Mouse (Mus musculus) gastrocnemius, postnatal 14 days (tissue): ENCODE measurements around the gene Dyrk3. TPM values are rescaled to one million over a fixed set of nuclear protein-coding genes. Genes with fewer than 3 reads are reported as not detected.
A peak's percentile ranks its signal among the peaks of the same experiment; 100 is the strongest.

Source experiments
- DNase-seq: peaks from one replicate; pipeline ENCODE4 v3.0.0; 2021; ENCODE audit warnings: mixed read lengths
- intact Hi-C: fragments of 180-260 bp; cut with DNase I; formaldehyde crosslinking; loops from one replicate; pipeline ENCODE4 v1.15.1; 2025; ENCODE audit warnings: low total_unique reads
- long read RNA-seq, 2 experiments: library from polyadenylated mRNA; stranded (forward); transcript quantifications; one replicate each; pipeline ENCODE4 v2.0.0; 2021
- total RNA-seq, 2 experiments: library from RNA; stranded (reverse); gene quantifications; 2 replicates each; pipeline ENCODE4 v1.2.3; 2021

The Dyrk3 gene
- under 1 TPM; 0.07 to 0.14 TPM for total RNA-seq
- long read RNA-seq, experiment 1: 0 reads
- long read RNA-seq, experiment 2: 0 reads

DNA sequence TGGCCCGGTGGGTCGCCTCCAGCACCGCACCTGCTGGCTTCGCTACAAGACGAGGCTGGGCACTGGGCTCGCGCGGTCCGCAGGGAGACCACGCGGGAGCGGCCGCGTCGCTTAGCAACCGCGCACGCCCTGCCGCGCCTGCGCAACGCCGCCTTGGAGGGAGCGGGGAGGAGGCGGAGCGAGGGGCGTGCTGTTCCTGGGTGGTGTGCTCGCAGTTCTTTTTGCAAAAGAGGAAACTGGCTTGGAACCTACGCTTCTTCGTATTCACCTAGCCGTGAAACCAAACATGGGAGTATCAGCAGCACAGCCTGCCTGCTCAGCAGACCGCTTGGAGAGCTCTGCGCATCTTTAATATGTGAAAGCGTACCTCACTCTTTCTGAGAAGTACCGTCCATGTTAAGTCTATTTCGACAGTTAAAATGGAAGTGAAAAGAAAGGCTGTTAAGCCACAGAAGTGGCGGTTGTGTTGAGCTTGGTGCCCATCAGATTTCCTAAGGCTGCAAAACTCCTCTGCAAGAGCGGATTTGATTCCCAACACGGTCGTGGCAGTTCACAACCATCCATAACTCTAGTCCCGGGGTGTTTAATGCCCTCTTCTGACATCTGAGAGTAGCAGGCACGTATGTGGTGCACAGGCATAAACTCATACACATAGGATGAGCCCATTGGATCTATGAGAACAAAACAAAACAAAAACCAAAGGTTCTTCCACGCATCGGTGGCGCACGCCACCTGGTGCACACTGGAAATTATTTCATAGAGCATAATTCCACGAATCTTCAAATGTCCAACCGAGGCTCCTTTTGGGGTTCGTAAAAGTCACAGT, at the start of gene Dyrk3:
TSS of gene Dyrk3 (minus strand) at position 150 of the 826 bp plus-strand sequence.
- DNase-seq: peak; percentile 88
- intact Hi-C loops: no loop called here

DNA sequence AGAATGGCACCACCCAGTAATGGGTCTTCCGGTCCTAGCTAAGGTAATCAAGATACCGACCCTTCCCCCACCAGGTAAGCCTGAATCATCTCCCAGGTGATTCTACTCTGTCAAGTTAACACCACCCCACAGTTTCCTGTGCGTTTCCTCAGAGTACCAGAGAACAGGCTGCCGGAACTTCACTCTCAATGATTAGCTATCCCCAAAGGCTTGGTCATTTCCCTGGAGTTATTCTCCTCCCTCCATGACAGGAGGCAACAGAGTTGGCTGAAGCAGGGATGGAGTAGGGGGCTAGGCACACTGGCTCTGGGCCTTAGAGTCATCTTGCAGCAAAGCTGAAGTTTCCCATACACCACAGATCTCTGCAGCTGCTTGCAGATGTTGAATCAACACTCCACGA, 49.7 kb upstream of the Dyrk3 start:
- no peak for DNase-seq
- intact Hi-C loops: no loop called here

DNA sequence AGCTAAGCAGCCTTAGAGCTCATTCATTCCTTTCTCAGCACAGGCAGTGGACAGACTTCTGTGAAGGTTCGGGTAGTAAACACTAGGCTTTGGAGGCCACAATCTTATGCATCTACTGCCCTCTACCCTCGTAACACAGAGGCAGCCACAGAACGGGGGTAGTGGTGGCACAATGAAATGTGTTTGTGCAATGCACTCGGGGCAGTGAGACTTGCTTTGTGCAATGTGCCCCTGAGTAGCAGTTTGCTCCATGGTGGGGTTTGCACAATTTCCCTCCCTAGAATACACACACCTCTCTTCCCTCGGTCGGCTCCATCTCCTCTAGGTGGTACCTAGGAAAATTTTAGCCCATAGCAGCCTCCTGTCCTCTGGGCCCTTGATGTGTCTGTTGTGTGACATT, 48.9 kb upstream of the Dyrk3 start:
- no peak for DNase-seq
- intact Hi-C loops: no loop called here

DNA sequence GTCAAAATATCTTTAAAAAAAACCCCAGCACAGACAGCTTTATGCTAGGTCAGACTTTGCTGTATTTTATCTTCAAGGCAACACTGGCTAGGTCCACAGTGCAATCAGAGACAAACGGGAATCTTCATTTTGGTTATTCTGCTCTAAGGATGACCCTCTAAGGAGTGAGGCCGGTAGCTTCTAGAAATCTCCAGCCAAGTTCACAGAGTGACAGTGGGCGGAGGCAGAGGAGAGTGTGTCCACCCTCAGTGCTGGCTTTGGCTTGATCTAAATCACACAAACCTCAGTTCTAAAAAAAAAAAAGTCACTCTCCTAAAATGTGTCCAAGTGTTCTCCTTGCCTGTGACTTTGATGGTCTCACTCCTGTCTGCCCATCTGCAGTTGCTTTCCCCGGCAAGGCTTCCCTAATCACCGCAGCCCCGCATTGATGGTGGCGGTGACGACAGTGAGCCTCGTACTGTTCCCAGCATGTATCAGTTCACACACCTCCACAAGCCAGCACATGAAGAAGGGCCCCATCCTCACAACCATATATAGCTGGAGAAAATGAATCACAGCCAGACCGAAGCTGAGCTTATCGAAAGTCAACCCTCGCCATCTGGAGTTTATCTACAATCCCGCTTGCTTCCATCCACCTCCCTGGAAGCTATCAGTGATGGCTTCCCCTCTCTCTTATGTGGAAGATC, 47.8 kb upstream of the Dyrk3 start:
- intact Hi-C loops: no loop called here
- no peak for DNase-seq

DNA sequence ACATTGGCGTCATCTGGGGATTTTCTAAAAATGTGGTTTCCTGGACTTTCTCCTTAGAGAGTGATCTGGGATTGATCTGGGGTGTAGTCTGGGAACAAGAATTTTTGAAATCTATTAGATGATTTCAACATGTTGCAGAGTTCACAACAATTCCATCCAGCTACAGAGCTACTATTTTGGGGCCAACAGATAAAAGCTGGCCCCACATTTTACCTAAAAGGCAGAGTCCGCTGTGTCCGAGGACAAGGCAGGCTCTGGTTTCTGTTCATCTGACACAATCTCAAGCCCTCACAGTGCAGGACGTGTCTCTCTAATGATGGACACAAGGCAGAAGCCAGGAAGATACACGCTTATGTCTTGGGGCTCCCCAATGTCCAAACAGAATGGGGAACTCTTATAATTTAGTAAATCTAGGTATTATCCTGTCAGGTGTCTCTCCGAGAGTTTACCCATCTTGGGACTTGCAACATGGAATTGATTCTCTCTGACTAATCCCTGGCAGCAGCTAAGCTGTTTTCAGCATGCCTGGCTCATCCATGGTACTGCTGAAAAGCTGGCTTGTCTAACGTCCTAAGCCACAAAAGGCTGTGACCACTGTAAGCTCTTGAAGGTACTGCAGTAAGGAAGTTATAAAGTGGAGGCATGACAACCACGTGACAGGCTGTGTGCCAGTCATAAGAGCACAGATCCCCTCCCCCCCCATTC, 47.0 kb upstream of the Dyrk3 start:
- no peak for DNase-seq
- intact Hi-C loops: loop anchor here (5.0 kb wide), 2 partner anchors 62 to 77 kb away; partner anchors contain the start of gene Rassf5

DNA sequence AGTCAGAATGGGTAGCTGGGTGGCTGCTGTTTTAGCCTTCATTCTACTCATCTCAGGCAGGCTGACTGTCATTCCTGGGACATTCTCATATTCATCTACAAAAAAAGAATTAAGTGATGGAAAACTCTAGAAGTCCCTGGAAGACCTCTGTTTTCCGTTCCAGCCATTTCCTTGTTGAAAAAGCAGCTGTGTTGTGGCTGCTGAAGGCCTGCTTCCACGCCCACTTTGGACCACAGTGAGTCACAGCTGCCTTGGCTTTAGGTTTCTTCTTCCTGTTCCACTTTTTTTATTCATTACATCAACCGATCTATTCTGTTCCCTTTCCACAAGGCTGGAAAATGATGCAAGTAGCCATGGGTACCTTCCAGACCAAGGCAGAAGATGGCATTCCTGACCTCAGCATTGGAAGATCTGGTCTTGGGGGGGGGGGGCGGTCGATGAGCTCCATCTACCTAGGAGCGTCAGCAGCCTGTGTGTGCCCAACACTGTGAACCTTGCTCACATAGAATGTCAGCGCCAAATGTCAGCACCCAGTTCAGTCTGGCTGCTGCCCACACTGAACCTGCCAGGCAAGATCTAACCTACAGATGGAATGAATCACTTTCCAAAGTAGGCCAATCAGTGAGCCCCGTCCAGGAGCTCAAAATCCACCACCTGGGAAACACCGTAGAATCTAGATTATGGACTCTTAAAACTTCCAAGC, 46.3 kb upstream of the Dyrk3 start:
- intact Hi-C loops: loop anchor here (5.0 kb wide), 2 partner anchors 63 to 78 kb away; partner anchors contain the start of gene Rassf5
- DNase-seq: peak; percentile 60

DNA sequence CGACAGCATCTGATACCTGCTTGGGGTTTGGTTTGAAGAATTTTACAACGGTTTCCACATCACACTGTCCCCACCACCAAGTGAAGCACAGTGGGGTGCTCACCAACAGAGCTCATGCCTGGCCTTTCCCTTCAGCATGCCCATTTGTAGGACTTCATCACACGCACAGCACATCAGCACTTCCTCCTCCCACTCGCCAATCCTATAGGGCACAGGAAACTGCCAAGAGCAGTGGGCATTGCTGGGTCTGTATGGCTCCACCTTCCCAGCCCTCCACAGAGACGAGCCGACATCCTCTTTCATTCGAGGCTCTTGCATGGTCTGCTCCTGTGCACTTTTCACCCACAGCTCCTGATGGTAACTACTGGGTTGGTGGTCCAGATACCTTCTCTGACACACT, 45.1 kb upstream of the Dyrk3 start:
- DNase-seq: no peak
- intact Hi-C loops: loop anchor here (5.0 kb wide), 2 partner anchors 64 to 79 kb away; partner anchors contain the start of gene Rassf5

DNA sequence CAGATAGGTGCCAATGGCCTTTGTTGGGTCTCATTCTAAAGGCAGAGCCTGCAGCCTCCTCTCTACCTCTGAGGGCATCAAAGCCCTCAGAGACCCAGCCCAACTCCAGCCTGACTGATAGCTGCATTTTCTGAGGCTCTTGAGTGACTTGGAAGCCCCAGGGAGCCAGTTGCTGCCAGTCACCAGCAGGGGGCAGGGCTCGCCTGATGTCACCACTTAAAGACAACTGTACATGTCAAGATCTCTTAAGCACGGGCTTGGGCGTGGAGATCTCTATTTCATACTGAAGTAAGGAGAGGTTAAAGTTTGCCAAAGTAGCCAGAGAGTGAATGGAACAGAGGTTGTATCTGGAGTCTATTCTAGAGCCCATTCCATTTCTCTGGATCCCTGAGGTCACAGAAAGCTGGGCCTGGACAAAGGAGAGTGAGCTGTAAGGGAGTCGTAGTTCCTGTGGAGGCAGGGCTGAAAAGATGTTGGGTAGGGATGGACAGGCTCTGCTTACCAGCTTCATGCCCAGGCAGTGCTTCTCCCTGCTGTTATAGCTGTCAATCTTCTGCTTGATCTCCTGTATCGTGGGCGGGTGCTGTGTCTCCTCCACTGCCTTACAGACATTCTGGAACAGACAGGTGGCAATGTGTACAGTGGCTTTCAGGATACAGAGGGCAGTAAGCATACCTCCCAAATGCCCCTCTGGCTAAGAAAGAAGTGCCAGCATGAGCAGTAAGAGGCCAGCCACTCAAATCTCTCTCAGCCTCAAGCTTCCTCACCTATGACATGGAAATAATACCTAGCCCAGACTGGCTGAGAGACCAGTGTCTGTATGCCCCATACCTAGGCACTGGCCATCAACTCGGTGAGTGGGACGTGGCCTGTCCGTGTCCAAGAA, 43.7 kb upstream of the Dyrk3 start:
- intact Hi-C loops: loop anchor here (5.0 kb wide), 2 partner anchors 65 to 80 kb away; partner anchors contain the start of gene Rassf5
- DNase-seq: peak; percentile 82

DNA sequence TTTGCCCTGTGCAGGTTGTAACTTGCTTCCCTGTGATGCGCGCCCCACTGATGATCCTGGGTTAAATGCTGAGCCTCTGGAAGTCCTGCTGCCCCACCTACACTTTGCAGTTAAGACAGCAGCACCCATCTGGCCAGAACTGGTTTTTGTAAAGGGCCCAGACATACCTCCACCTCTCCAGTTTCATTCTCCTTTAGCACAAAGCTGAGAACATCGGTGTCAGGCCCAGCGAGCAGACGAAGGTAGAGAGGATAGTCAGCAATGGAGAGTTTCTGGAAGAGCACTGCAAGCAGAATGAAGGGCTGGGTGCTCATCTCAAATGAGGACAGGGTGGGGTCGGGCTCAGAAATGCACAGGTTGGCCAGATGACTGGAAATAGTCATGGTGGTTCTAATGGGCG, 42.2 kb upstream of the Dyrk3 start:
- no peak for DNase-seq
- intact Hi-C loops: loop anchor here (5.0 kb wide), 2 partner anchors 67 to 82 kb away; partner anchors contain the start of gene Rassf5

DNA sequence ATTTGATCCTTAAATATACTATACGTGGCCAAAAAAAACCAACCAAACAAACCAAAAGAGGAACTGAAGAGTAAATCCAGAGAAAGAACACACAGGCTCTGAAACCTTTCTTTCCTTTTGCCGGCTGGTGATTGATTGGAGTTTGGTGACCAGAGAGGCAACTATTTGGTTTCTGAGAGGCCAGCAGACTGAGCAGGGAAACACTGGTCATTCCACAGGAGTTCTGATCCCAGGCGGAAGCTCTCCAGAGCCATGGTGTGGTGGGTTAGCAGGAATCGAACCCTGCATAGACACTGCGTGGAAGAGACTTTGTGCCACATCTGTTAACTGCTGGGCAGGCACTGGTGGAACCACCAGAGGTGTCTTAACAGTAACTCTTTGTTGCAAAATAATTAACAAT, 39.9 kb upstream of the Dyrk3 start:
- DNase-seq: no peak
- intact Hi-C loops: no loop called here

DNA sequence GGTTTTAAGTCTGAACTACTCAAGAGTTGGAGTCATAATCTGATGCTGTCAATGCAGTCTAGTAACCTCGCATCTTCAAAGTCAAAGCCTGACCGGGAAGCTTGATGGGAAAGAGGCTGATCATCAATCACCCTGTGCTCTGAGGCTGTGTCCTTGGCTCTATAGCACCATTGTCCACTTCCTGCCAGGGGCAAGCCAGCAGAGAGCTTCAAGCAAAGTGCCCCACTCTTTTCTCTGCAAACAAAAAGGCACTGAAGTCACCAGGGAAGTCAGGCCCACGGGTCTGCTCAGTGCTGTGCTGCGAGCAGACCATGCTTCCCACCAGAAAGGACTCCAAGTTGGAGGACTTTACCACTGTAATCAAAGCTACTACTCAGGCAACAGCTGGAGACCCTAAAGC, 39.1 kb upstream of the Dyrk3 start:
- intact Hi-C loops: no loop called here
- no peak for DNase-seq

DNA sequence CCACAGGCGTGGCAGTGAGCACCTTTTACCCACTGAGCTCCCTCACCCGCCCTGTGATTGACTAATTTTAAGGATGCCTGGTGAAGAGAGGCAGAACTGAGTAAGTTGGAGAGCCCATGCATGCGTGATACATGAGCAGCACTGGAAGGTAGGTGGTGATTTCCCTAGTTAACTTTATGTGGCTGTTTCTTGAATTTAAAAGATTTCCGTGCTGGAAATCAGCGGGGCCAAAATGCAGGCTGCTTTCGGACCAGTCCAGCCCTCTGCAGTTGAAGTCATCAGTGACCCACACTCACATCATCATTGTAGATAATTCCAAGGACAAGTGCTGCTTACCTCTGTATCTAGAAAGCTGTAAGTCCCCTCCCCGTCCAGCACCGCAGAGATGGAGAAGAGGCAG, 37.7 kb upstream of the Dyrk3 start:
- intact Hi-C loops: no loop called here
- no peak for DNase-seq

DNA sequence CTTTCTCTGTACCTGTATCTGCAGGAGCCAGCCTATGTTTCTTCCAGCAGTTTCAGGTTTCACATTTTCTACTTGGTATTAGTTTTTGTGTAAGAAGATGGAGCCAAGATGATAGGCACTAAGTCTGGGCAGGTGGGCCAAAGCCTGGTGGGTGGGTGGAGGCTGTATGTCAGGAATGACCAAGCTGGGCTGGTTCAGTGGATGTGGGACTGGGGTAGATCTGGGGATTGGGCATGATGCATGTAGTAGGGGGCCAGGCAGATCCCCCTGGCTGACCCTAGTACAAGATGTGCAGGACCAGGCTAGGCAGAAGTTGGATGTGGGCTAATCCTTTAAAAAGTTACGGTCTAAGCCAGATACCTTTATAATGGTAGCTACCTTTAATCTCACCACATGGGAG, 37.0 kb upstream of the Dyrk3 start:
- no peak for DNase-seq
- intact Hi-C loops: no loop called here

DNA sequence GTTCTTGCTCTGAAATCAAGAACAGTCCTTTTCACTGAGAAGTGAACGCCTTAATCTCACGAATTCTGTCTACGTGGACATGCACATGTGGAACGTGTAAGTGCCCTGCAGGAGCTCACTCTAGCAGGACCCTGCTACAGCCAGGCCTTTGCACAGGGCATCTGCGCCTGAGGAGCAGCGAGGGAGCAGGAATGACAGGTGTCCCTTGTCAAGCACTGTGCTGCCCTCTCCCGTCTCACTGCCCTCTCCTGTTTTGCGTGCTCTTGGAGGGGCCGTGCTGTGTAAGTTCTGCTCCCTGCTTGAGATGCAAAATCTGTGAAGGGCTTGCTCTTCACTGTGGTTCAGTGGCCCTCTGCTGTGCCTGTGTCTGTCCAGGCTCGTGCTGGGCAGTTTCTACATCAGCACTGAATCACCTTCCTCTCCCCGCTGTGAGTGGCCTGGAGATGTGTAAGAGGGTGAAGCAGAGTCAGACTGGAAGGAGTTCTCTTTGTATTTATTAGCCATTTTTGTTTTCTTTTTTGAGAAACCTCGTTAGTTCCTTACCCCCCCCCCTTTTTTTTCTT, 36.2 kb upstream of the Dyrk3 start:
- intact Hi-C loops: no loop called here
- DNase-seq: no peak

DNA sequence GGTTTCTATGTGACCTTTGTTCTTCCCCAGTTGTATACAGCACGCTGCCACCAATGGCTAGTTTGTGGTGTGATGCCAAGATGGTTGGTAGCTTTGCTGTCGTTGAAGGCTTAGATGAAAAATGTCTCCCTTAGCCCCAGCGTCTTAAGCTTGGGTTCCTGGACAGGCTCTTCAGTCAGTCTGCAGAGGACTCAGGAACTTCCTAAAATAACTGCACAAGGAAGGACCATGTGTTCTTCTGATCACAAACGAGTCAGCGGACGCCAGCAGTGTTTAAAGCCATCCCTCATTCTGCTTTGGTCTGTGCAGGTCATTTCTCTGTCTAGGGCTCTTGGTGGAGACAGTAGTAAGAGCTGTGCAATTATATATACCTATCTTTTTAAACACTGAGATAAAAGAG, 35.7 kb upstream of the Dyrk3 start:
- no peak for DNase-seq
- intact Hi-C loops: no loop called here

DNA sequence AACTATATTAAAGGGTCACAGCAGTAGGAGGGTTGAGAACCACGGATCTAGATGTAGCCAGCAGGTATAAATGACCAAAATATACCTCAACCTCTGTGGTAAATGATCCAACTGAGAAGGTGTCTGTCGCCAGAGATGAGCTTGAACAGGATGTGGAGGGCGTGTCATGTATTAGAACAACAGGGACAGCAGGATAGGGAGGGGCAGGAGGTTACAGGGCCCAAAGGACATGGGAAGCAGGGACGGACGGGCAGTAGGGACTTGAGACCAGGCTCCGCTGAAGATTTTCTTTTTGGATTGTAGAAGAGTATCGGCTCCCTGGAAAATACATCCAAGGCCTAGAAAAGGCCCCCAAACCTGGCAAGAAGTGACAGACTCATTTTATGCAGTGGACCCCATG, 34.9 kb upstream of the Dyrk3 start:
- intact Hi-C loops: no loop called here
- DNase-seq: no peak

DNA sequence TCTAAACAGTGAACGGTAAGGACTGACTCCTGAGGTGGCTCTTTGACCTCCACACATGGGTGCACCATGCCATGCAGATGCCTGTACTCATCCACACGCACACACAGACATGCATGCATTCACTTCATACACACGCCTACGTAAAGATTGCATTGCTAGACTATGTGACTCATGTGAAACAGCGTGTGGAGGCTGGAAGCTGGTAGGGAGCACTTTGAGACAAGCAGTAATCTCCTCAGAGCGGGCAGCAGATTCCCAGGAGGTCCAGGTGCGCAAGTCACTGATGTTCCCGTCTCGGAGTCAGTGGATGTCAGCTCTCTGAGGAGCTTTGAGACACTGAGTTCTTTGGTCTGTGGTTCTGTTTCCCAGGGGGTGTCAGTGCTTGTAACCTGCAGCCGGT, 29.5 kb upstream of the Dyrk3 start:
- intact Hi-C loops: no loop called here
- DNase-seq: no peak

DNA sequence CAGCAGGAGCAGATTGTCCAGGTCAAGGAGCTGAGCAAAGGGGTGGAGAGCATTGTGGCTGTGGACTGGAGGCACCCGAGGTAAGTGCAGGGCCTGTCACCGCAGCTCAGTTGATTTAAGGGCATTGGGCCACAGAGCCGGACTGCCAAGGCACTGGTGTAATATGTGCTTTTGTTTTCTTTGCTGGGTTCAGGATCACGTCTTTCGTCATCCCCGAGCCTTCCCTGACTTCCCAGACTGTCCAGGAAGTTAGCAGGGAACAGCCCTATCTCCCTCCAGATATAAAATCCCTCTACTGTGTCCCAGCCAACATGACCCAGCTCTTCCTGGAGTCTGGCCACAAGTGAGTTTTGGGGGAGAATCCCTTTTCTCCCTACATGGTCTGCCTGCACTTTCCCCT, 26.3 kb upstream of the Dyrk3 start:
- no peak for DNase-seq
- intact Hi-C loops: no loop called here
